Mouse (Mus musculus) spleen, adult 18-20 months (tissue): ENCODE data around the gene Ly6g6d.

Experiments
- DNase-seq, 2 experiments: peaks; one replicate each; pipeline ENCODE4 v3.0.0; 2022; ENCODE audit warnings: mixed read lengths in 2 of 2

The Ly6g6d gene

GRCm38 (mm10) chr17:35023756-35024155 is 54.1 kb downstream of the Ly6g6d start:
- DNase-seq: no peak

GRCm38 (mm10) chr17:35023221-35023620 is 54.6 kb downstream of the Ly6g6d start:
- DNase-seq: no peak

GRCm38 (mm10) chr17:35022541-35023060 is 55.3 kb downstream of the Ly6g6d start:
- no peak for DNase-seq

- no peak for DNase-seq
Observed at GRCm38 (mm10) chr17:35021842-35022477, 55.9 kb downstream of the Ly6g6d start.
